Mouse (Mus musculus): ENCODE measurements around the gene Sprtn. TPM values are rescaled to one million over a fixed set of nuclear protein-coding genes. Genes with fewer than 3 reads are reported as not detected.

The Sprtn gene
- total RNA-seq, 1 experiment, result 16.8 TPM

DNA sequence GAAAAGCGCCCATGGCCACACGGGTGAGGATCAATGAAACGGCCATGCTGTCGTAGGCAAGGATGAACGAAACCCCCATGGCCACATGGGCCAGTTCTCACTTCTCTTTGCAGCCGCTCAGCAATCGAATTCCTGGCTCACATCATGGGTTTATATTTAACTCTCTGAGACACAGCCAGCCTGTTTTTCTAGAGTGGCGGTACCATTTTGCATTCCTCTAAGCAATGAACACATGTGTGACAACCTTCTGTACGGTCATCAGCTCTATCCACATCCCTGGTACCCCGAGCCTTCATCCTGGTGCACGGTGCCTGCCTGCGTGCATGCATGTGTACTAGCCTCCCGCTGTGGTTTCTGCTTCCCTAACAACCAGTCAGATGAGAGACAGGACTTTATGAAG, 32.4 kb downstream of the Sprtn start:
- H3K27ac ChIP-seq (ENCODE audit: insufficient read depth, low read depth, low read length, poor library complexity, severe bottlenecking), result no peak overlapping the region
- peaks cover 4% of the 10 kb centered on the region; the same call in 1 of the 2 replicates for H3K36me3 ChIP-seq (ENCODE audit: control insufficient read depth, insufficient read depth, low read length, poor library complexity, severe bottlenecking)
- H3K4me1 ChIP-seq (ENCODE audit: control insufficient read depth in 2 of 2, insufficient read depth in 2 of 2, low read length in 2 of 2, poor library complexity in 1 of 2), result no peaks in the 10 kb centered on the region
- TF ChIP-seq MAFK (IDR thresholded peaks at IDR 0.05; ENCODE audit: insufficient read depth, low read depth, low read length) (no peak), CHD2 (IDR thresholded peaks at IDR 0.05; ENCODE audit: low read depth, low read length) (no peak), ZNF384 (IDR thresholded peaks at IDR 0.05; ENCODE audit: low read depth, low read length) (no peak), ZC3H11A (IDR thresholded peaks at IDR 0.05; ENCODE audit: borderline replicate concordance, low read depth, low read length) (no peak), HCFC1 (IDR thresholded peaks at IDR 0.05; ENCODE audit: borderline replicate concordance, insufficient read depth, low read length) (no peak)
- no peak for DNase-seq (ENCODE audit: low read depth, low spot score)
- no peak overlapping the region for H3K9ac ChIP-seq (ENCODE audit: insufficient read depth, low read depth, low read length, poor library complexity, severe bottlenecking)
- H3K9me3 ChIP-seq (ENCODE audit: control insufficient read depth, insufficient read depth, low read depth, low read length), result no peaks in the 10 kb centered on the region
- no peak overlapping the region for H3K4me3 ChIP-seq (ENCODE audit: insufficient read depth in 1 of 2, low read depth in 1 of 2, low read length in 2 of 2, poor library complexity in 1 of 2, severe bottlenecking in 1 of 2)
- in situ Hi-C loops (cut with MboI; ENCODE audit: low sequenced_read_pairs in 2 of 2, unreplicated experiment in 2 of 2), result no loop called here

DNA sequence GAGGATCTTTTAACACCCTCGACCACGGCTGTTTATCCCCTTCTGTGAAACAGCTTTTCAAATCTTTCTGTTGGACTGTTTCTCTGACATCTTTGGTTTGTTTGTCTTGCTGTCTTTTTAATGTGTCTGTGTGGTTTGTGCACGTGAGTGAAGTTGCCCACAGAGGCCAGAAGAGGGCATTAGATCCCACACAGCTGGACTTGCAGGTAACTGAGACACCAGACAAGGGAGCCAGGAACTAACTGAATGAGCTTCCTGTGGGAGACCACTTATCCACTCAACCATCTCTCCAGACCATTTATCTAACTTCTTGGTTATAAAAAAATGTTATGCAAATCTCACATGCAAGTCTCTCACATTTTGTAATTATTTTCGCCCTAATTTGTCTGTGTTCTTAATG, 33.0 kb downstream of the Sprtn start:
- no peaks in the 10 kb centered on the region for H3K4me1 ChIP-seq (ENCODE audit: control insufficient read depth in 2 of 2, insufficient read depth in 2 of 2, low read length in 2 of 2, poor library complexity in 1 of 2)
- no peak for TF ChIP-seq MAFK (IDR thresholded peaks at IDR 0.05; ENCODE audit: insufficient read depth, low read depth, low read length)
- TF ChIP-seq CHD2 (IDR thresholded peaks at IDR 0.05; ENCODE audit: low read depth, low read length), result no peak
- TF ChIP-seq HCFC1 (IDR thresholded peaks at IDR 0.05; ENCODE audit: borderline replicate concordance, insufficient read depth, low read length), result no peak
- no peak for TF ChIP-seq ZNF384 (IDR thresholded peaks at IDR 0.05; ENCODE audit: low read depth, low read length)
- no peak for TF ChIP-seq ZC3H11A (IDR thresholded peaks at IDR 0.05; ENCODE audit: borderline replicate concordance, low read depth, low read length)
- in situ Hi-C loops (cut with MboI; ENCODE audit: low sequenced_read_pairs in 2 of 2, unreplicated experiment in 2 of 2), result no loop called here
- no peak for DNase-seq (ENCODE audit: low read depth, low spot score)
- no peak overlapping the region for H3K27ac ChIP-seq (ENCODE audit: insufficient read depth, low read depth, low read length, poor library complexity, severe bottlenecking)
- peaks cover 4% of the 10 kb centered on the region; the same call in 1 of the 2 replicates for H3K36me3 ChIP-seq (ENCODE audit: control insufficient read depth, insufficient read depth, low read length, poor library complexity, severe bottlenecking)
- H3K9me3 ChIP-seq (ENCODE audit: control insufficient read depth, insufficient read depth, low read depth, low read length), result no peaks in the 10 kb centered on the region
- no peak overlapping the region for H3K4me3 ChIP-seq (ENCODE audit: insufficient read depth in 1 of 2, low read depth in 1 of 2, low read length in 2 of 2, poor library complexity in 1 of 2, severe bottlenecking in 1 of 2)
- H3K9ac ChIP-seq (ENCODE audit: insufficient read depth, low read depth, low read length, poor library complexity, severe bottlenecking), result no peak overlapping the region

DNA sequence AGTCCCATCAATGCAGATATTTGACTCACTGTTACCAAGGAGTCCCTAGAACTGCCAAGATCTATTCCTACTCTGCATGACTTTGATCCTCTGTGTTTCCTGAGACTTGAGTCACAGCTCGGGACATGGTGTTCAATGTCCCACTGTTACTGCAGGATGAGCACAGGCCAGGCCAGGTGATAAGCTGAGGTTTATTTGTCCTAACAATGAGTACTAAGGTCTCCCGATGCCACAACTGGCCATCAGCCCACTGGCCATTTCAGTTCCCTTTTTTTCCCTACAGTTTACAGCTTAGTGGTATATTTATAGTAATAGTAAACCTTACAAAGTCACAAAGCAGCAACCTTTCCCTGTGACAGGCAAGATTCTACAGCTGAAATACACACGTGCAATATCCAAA, 34.7 kb downstream of the Sprtn start:
- Histone ChIP-seq H3K4me1 (ENCODE audit: control insufficient read depth in 2 of 2, insufficient read depth in 2 of 2, low read length in 2 of 2, poor library complexity in 1 of 2) (no peaks in the 10 kb centered on the region), H3K9ac (ENCODE audit: insufficient read depth, low read depth, low read length, poor library complexity, severe bottlenecking) (no peak overlapping the region), H3K27ac (ENCODE audit: insufficient read depth, low read depth, low read length, poor library complexity, severe bottlenecking) (no peak overlapping the region), H3K9me3 (ENCODE audit: control insufficient read depth, insufficient read depth, low read depth, low read length) (no peaks in the 10 kb centered on the region), H3K4me3 (ENCODE audit: insufficient read depth in 1 of 2, low read depth in 1 of 2, low read length in 2 of 2, poor library complexity in 1 of 2, severe bottlenecking in 1 of 2) (no peak overlapping the region), H3K36me3 (ENCODE audit: control insufficient read depth, insufficient read depth, low read length, poor library complexity, severe bottlenecking) (peaks cover 4% of the 10 kb centered on the region; the same call in 1 of the 2 replicates)
- DNase-seq (ENCODE audit: low read depth, low spot score), result no peak
- in situ Hi-C loops (cut with MboI; ENCODE audit: low sequenced_read_pairs in 2 of 2, unreplicated experiment in 2 of 2), result no loop called here
- TF ChIP-seq MAFK (IDR thresholded peaks at IDR 0.05; ENCODE audit: insufficient read depth, low read depth, low read length) (no peak), ZC3H11A (IDR thresholded peaks at IDR 0.05; ENCODE audit: borderline replicate concordance, low read depth, low read length) (no peak), HCFC1 (IDR thresholded peaks at IDR 0.05; ENCODE audit: borderline replicate concordance, insufficient read depth, low read length) (no peak), CHD2 (IDR thresholded peaks at IDR 0.05; ENCODE audit: low read depth, low read length) (no peak), ZNF384 (IDR thresholded peaks at IDR 0.05; ENCODE audit: low read depth, low read length) (no peak)

DNA sequence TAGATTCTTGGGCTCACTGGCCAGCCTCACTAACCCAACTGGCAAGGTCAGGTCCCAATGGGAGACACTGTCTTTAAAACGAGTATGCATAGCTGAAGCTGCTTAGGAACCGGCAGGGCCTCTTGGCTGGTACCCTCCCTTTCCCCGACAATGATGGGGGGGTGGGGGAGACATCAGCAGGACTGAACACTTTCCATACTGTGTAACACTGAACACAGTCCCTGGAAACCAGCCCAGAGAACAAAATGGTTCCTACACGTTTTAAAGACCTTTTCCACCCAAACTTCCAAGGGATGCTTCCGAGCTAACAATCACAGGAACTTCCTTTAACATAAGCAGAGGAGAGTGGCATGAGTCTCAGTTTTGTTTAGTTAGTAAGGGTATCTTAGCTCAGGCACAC, 37.4 kb downstream of the Sprtn start:
- TF ChIP-seq ZNF384 (IDR thresholded peaks at IDR 0.05; ENCODE audit: low read depth, low read length) (no peak), CHD2 (IDR thresholded peaks at IDR 0.05; ENCODE audit: low read depth, low read length) (no peak), HCFC1 (IDR thresholded peaks at IDR 0.05; ENCODE audit: borderline replicate concordance, insufficient read depth, low read length) (peak; percentile 58; the same call in 1 of the 2 replicates), MAFK (IDR thresholded peaks at IDR 0.05; ENCODE audit: insufficient read depth, low read depth, low read length) (no peak), ZC3H11A (IDR thresholded peaks at IDR 0.05; ENCODE audit: borderline replicate concordance, low read depth, low read length) (no peak)
- no peak overlapping the region for H3K4me3 ChIP-seq (ENCODE audit: insufficient read depth in 1 of 2, low read depth in 1 of 2, low read length in 2 of 2, poor library complexity in 1 of 2, severe bottlenecking in 1 of 2)
- no peaks in the 10 kb centered on the region for H3K9me3 ChIP-seq (ENCODE audit: control insufficient read depth, insufficient read depth, low read depth, low read length)
- no peaks in the 10 kb centered on the region for H3K4me1 ChIP-seq (ENCODE audit: control insufficient read depth in 2 of 2, insufficient read depth in 2 of 2, low read length in 2 of 2, poor library complexity in 1 of 2)
- H3K9ac ChIP-seq (ENCODE audit: insufficient read depth, low read depth, low read length, poor library complexity, severe bottlenecking), result no peak overlapping the region
- no peaks in the 10 kb centered on the region for H3K36me3 ChIP-seq (ENCODE audit: control insufficient read depth, insufficient read depth, low read length, poor library complexity, severe bottlenecking)
- no peak for DNase-seq (ENCODE audit: low read depth, low spot score)
- H3K27ac ChIP-seq (ENCODE audit: insufficient read depth, low read depth, low read length, poor library complexity, severe bottlenecking), result no peak overlapping the region
- in situ Hi-C loops (cut with MboI; ENCODE audit: low sequenced_read_pairs in 2 of 2, unreplicated experiment in 2 of 2), result no loop called here

DNA sequence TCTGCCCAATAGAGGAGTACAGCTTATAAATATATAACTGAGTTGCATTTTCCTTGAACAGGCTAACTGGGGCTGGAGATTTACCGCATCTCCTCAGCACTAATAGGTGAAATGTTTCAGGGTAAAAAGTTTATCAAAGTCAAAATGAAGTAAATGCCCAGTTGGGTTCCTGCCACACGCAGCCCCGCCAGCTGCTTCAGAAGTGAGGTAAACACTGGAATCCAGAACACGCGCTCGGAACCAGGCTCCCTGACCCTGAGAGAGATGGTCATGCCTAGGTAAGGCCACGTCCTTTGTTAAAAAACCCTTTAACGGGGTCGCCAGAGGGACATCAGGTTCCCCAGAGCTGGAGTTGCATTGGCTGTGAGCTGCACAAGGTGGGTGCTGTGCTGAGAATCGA, 39.0 kb downstream of the Sprtn start:
- H3K4me1 ChIP-seq (ENCODE audit: control insufficient read depth in 2 of 2, insufficient read depth in 2 of 2, low read length in 2 of 2, poor library complexity in 1 of 2), result peaks cover 0 to 2% of the 10 kb centered on the region in 2 experiments; a peak in 1 of 4 replicates
- no peak for DNase-seq (ENCODE audit: low read depth, low spot score)
- no peak overlapping the region for H3K27ac ChIP-seq (ENCODE audit: insufficient read depth, low read depth, low read length, poor library complexity, severe bottlenecking)
- peaks cover 3% of the 10 kb centered on the region; the same call in 1 of the 2 replicates for H3K36me3 ChIP-seq (ENCODE audit: control insufficient read depth, insufficient read depth, low read length, poor library complexity, severe bottlenecking)
- in situ Hi-C loops (cut with MboI; ENCODE audit: low sequenced_read_pairs in 2 of 2, unreplicated experiment in 2 of 2), result no loop called here
- TF ChIP-seq MAFK (IDR thresholded peaks at IDR 0.05; ENCODE audit: insufficient read depth, low read depth, low read length) (no peak), ZC3H11A (IDR thresholded peaks at IDR 0.05; ENCODE audit: borderline replicate concordance, low read depth, low read length) (no peak), CHD2 (IDR thresholded peaks at IDR 0.05; ENCODE audit: low read depth, low read length) (no peak), ZNF384 (IDR thresholded peaks at IDR 0.05; ENCODE audit: low read depth, low read length) (no peak), HCFC1 (IDR thresholded peaks at IDR 0.05; ENCODE audit: borderline replicate concordance, insufficient read depth, low read length) (no peak)
- no peak overlapping the region for H3K4me3 ChIP-seq (ENCODE audit: insufficient read depth in 1 of 2, low read depth in 1 of 2, low read length in 2 of 2, poor library complexity in 1 of 2, severe bottlenecking in 1 of 2)
- H3K9ac ChIP-seq (ENCODE audit: insufficient read depth, low read depth, low read length, poor library complexity, severe bottlenecking), result no peak overlapping the region
- H3K9me3 ChIP-seq (ENCODE audit: control insufficient read depth, insufficient read depth, low read depth, low read length), result no peaks in the 10 kb centered on the region

All from ES-E14 (cell line).